Mouse (Mus musculus): ENCODE results near the gene Clasp2.

GRCm38 (mm10) chr9:113726991-113727680 is 14.1 kb upstream of the Clasp2 start:
- TF ChIP-seq CTCF (IDR thresholded peaks at IDR 0.05; ENCODE audit: insufficient read depth, low read depth, low read length): no peak
- no peak for TF ChIP-seq POLR2A (IDR thresholded peaks at IDR 0.05; ENCODE audit: insufficient read depth, low read depth, low read length)

Measured in olfactory bulb, adult 2 months (tissue).